Mouse (Mus musculus) MEL (cell line): ENCODE measurements around the gene Atp5e. TPM values are rescaled to one million over a fixed set of nuclear protein-coding genes. Genes with fewer than 3 reads are reported as not detected.

Experiments used
- DNase-seq: peaks from one replicate; pipeline ENCODE4 v3.0.0; 2011; ENCODE audit warnings: low read depth, low spot score
- H3K27ac ChIP-seq: 2 replicates; pipeline ENCODE4 v1.5.1; 2012; ENCODE audit warnings: low read depth, mild to moderate bottlenecking, control low read depth, low read length, moderate library complexity; ENCODE audit not compliant: control insufficient read depth
- H3K27me3 ChIP-seq, 2 experiments: fragments of 150-350 bp in 1 of 2; sonication (generic) in 1 of 2; 2 replicates each; pipeline ENCODE4 v1.6.1; 2012; ENCODE audit warnings: low read length in 2 of 2, mild to moderate bottlenecking in 2 of 2, improper control_type of control experiment in 1 of 2, moderate library complexity in 1 of 2; ENCODE audit not compliant: insufficient read depth in 2 of 2, control insufficient read depth in 1 of 2
- H3K36me3 ChIP-seq, 2 experiments: 2 replicates each; pipeline ENCODE4 v1.6.1; 2012 to 2014; ENCODE audit warnings: low read length in 2 of 2, improper control_type of control experiment in 1 of 2, inconsistent platforms in 1 of 2, mild to moderate bottlenecking in 1 of 2; ENCODE audit not compliant: insufficient read depth in 2 of 2, control insufficient read depth in 1 of 2
- H3K4me1 ChIP-seq, 2 experiments: fragments of 150-350 bp in 1 of 2; sonication (generic) in 1 of 2; 2 replicates each; pipeline ENCODE4 v1.6.1; 2012; ENCODE audit warnings: low read length in 2 of 2, improper control_type of control experiment in 1 of 2, mild to moderate bottlenecking in 1 of 2; ENCODE audit not compliant: insufficient read depth in 2 of 2, control insufficient read depth in 1 of 2
- H3K4me3 ChIP-seq, 2 experiments: fragments of 150-350 bp in 1 of 2; sonication (generic) in 1 of 2; 2 replicates each; pipeline ENCODE4 v1.5.1; 2012; ENCODE audit warnings: low read depth in 2 of 2, low read length in 2 of 2, mild to moderate bottlenecking in 2 of 2, moderate library complexity in 2 of 2, control low read depth in 1 of 2, improper control_type of control experiment in 1 of 2; ENCODE audit not compliant: control insufficient read depth in 1 of 2, insufficient read depth in 1 of 2
- H3K79me2 ChIP-seq: 2 replicates; pipeline ENCODE4 v1.6.1; 2012; ENCODE audit warnings: mild to moderate bottlenecking, low read length, moderate library complexity; ENCODE audit not compliant: control insufficient read depth, poor library complexity, insufficient read depth
- H3K9ac ChIP-seq: 2 replicates; pipeline ENCODE4 v1.6.1; 2012; ENCODE audit warnings: low read depth, mild to moderate bottlenecking, control low read depth, low read length, moderate library complexity; ENCODE audit not compliant: control insufficient read depth, poor library complexity, severe bottlenecking
- H3K9me3 ChIP-seq: fragments of 150-350 bp; sonication (generic); replicated peaks from 2 replicates; pipeline ENCODE4 v1.6.1; 2012; ENCODE audit warnings: mild to moderate bottlenecking, low read length, improper control_type of control experiment, moderate library complexity; ENCODE audit not compliant: insufficient read depth
- BHLHE40 ChIP-seq: IDR thresholded peaks from 2 replicates; pipeline ENCODE4 v1.6.1; 2012; ENCODE audit warnings: low read depth, mild to moderate bottlenecking, inconsistent platforms, low read length, improper control_type of control experiment, borderline replicate concordance
- CHD1 ChIP-seq: IDR thresholded peaks from 2 replicates; pipeline ENCODE4 v1.6.1; 2012; ENCODE audit warnings: low read depth, mild to moderate bottlenecking, inconsistent platforms, low read length, improper control_type of control experiment
- CHD2 ChIP-seq: IDR thresholded peaks from 2 replicates; pipeline ENCODE4 v1.6.1; 2011; ENCODE audit warnings: low read length, improper control_type of control experiment
- CTCF ChIP-seq, 3 experiments: IDR thresholded peaks in 2 of 3; conservative IDR thresholded peaks in 1 of 3; 2 replicates each; pipeline ENCODE4 v1.5.1; 2011 to 2012; ENCODE audit warnings: low read length in 3 of 3, low read depth in 2 of 3, mild to moderate bottlenecking in 2 of 3, improper control_type of control experiment in 1 of 3, inconsistent platforms in 1 of 3, mixed read lengths in 1 of 3, moderate library complexity in 1 of 3; ENCODE audit not compliant: control insufficient read depth in 1 of 3, insufficient read depth in 1 of 3, poor library complexity in 1 of 3, severe bottlenecking in 1 of 3
- E2F4 ChIP-seq: IDR thresholded peaks from 2 replicates; pipeline ENCODE4 v1.6.1; 2011; ENCODE audit warnings: low read depth, low read length, improper control_type of control experiment, borderline replicate concordance
- ETS1 ChIP-seq: IDR thresholded peaks from 2 replicates; pipeline ENCODE4 v1.6.1; 2012; ENCODE audit warnings: low read depth, mild to moderate bottlenecking, inconsistent platforms, low read length, improper control_type of control experiment, moderate library complexity
- GATA1 ChIP-seq: IDR thresholded peaks from 2 replicates; pipeline ENCODE4 v1.6.1; 2011; ENCODE audit warnings: low read depth, low read length, improper control_type of control experiment
- JUND ChIP-seq: IDR thresholded peaks from 2 replicates; pipeline ENCODE4 v1.6.1; 2011; ENCODE audit warnings: low read depth, mild to moderate bottlenecking, improper control_type of control experiment, low read length
- KAT2A ChIP-seq: conservative IDR thresholded peaks from 2 replicates; pipeline ENCODE4 v1.6.1; 2012; ENCODE audit warnings: low read depth, low read length, improper control_type of control experiment, inconsistent platforms
- MAFK ChIP-seq: IDR thresholded peaks from 2 replicates; pipeline ENCODE4 v1.6.1; 2011; ENCODE audit warnings: low read depth, mild to moderate bottlenecking, low read length, improper control_type of control experiment, borderline replicate concordance
- MAX ChIP-seq: IDR thresholded peaks from 2 replicates; pipeline ENCODE4 v1.6.1; 2011; ENCODE audit warnings: low read length, improper control_type of control experiment
- MAZ ChIP-seq: IDR thresholded peaks from 2 replicates; pipeline ENCODE4 v1.6.1; 2012; ENCODE audit warnings: low read depth, mild to moderate bottlenecking, inconsistent platforms, low read length, improper control_type of control experiment
- MEF2A ChIP-seq: IDR thresholded peaks from 2 replicates; pipeline ENCODE4 v1.6.1; 2014; ENCODE audit warnings: low read depth, mild to moderate bottlenecking, inconsistent platforms, low read length, improper control_type of control experiment; ENCODE audit not compliant: poor library complexity, insufficient replicate concordance, severe bottlenecking; ENCODE audit errors: extremely low read depth
- MYC ChIP-seq: IDR thresholded peaks from 2 replicates; pipeline ENCODE4 v1.6.1; 2011; ENCODE audit warnings: low read depth, mild to moderate bottlenecking, low read length, improper control_type of control experiment, moderate library complexity
- NRF1 ChIP-seq: IDR thresholded peaks from 2 replicates; pipeline ENCODE4 v1.6.1; 2014; ENCODE audit warnings: low read depth, mild to moderate bottlenecking, inconsistent platforms, low read length, improper control_type of control experiment, moderate library complexity; ENCODE audit not compliant: poor library complexity, insufficient read depth, severe bottlenecking
- POLR2A ChIP-seq, 2 experiments: IDR thresholded peaks; 2 replicates each; pipeline ENCODE4 v1.6.1; 2011 to 2012; ENCODE audit warnings: low read length in 2 of 2, mild to moderate bottlenecking in 2 of 2, control low read depth in 1 of 2, improper control_type of control experiment in 1 of 2, low read depth in 1 of 2, moderate library complexity in 1 of 2; ENCODE audit not compliant: control insufficient read depth in 1 of 2, insufficient read depth in 1 of 2, poor library complexity in 1 of 2
- POLR2AphosphoS5 ChIP-seq: IDR thresholded peaks from 2 replicates; pipeline ENCODE4 v1.6.1; 2012; ENCODE audit warnings: low read depth, borderline replicate concordance, mild to moderate bottlenecking, inconsistent platforms, low read length, moderate library complexity, mixed read lengths
- RAD21 ChIP-seq: IDR thresholded peaks from 2 replicates; pipeline ENCODE4 v1.6.1; 2011; ENCODE audit warnings: mild to moderate bottlenecking, low read depth, low read length, improper control_type of control experiment
- RCOR1 ChIP-seq: IDR thresholded peaks from 2 replicates; pipeline ENCODE4 v1.6.1; 2012; ENCODE audit warnings: low read depth, mild to moderate bottlenecking, inconsistent platforms, low read length, improper control_type of control experiment
- SIN3A ChIP-seq: IDR thresholded peaks from 2 replicates; pipeline ENCODE4 v1.6.1; 2012; ENCODE audit warnings: low read length, improper control_type of control experiment, inconsistent platforms
- SMC3 ChIP-seq: IDR thresholded peaks from 2 replicates; pipeline ENCODE4 v1.6.1; 2011; ENCODE audit warnings: low read depth, low read length, improper control_type of control experiment
- TBP ChIP-seq: IDR thresholded peaks from 2 replicates; pipeline ENCODE4 v1.8.0; 2011; ENCODE audit warnings: low read depth, low read length, improper control_type of control experiment
- UBTF ChIP-seq: IDR thresholded peaks from 2 replicates; pipeline ENCODE4 v1.6.1; 2012; ENCODE audit warnings: low read depth, mild to moderate bottlenecking, inconsistent platforms, low read length, improper control_type of control experiment, moderate library complexity, borderline replicate concordance; ENCODE audit not compliant: insufficient read depth
- USF1 ChIP-seq: IDR thresholded peaks from 2 replicates; pipeline ENCODE4 v1.6.1; 2014; ENCODE audit warnings: low read depth, mild to moderate bottlenecking, inconsistent platforms, low read length, improper control_type of control experiment, moderate library complexity
- USF2 ChIP-seq, 2 experiments: IDR thresholded peaks; 2 replicates each; pipeline ENCODE4 v1.6.1; 2011 to 2012; ENCODE audit warnings: improper control_type of control experiment in 2 of 2, low read length in 2 of 2, borderline replicate concordance in 1 of 2, inconsistent platforms in 1 of 2, low read depth in 1 of 2, mild to moderate bottlenecking in 1 of 2; ENCODE audit not compliant: insufficient read depth in 1 of 2
- ZKSCAN1 ChIP-seq: IDR thresholded peaks from 2 replicates; pipeline ENCODE4 v1.6.1; 2012; ENCODE audit warnings: low read depth, mild to moderate bottlenecking, inconsistent platforms, low read length, improper control_type of control experiment, moderate library complexity
- ZMIZ1 ChIP-seq: IDR thresholded peaks from 2 replicates; pipeline ENCODE4 v1.6.1; 2012; ENCODE audit warnings: low read depth, mild to moderate bottlenecking, inconsistent platforms, low read length, improper control_type of control experiment, moderate library complexity
- polyA plus RNA-seq, 2 experiments: library from polyadenylated mRNA; stranded (reverse) in 1 of 2; unstranded in 1 of 2; fragments of >175 nt in 1 of 2; fragments of >200 nt in 1 of 2; gene quantifications; 2 replicates each; pipeline versions ENCODE4 v1.2.1 to v1.2.4; 2012; ENCODE audit warnings: low replicate concordance in 2 of 2, low read depth in 1 of 2; ENCODE audit not compliant: insufficient read length in 2 of 2, insufficient read depth in 1 of 2, missing spikeins in 1 of 2
- total RNA-seq: library from RNA; depleted of rRNA; stranded (reverse); fragments of 300-350 nt; gene quantifications from 2 replicates; pipeline ENCODE4 v1.2.3, GENCODE M21; 2012

Atp5e gene
- total and polyA plus RNA-seq, 3 experiments = 225 to 561 TPM; not detected in 1

DNA sequence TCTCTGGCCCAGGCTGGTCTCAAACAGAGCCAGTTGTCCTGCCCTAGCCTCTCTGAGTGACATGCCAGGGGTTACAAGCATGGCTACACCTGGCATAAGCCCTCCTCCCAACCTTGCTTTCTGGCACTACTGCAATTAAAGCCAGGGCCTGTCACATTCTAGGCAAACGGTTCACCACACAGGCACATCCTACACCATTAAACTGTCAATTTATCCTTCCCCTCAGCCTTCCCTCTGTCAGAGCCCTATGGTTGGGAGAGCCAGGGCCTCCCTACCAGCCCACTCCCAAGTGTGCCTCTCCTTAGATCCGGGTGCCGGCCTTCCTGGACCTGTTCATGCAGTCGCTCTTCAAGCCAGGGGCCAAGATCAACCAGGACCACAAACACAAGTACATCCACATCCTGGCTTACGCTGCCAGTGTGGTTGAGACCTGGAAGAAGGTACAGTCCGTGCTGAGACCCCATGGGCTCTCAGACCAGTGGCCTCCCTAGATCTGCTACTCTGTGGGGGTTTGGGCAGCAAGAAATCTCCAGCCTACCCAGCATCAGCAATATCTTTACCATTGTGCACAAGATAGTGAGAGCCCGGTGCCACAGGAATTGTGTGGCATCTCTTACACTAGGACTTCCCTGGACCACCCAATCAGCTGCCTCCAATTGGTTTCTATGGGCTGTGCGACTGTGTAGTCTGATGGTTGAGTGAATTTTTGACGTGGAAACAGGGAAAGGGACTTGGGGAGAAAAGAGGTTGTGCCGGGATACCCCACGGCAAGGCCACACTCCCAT is 39.4 kb downstream of the Atp5e start:
- H3K9ac ChIP-seq = no peak overlapping the region
- H3K4me1 ChIP-seq = no peaks in the 10 kb centered on the region
- H3K79me2 ChIP-seq = 0 out of 2 replicates have a peak, but pooled peaks cover under 1% of the 10 kb centered on the region
- H3K9me3 ChIP-seq = no peaks in the 10 kb centered on the region
- H3K36me3 ChIP-seq = no peaks in the 10 kb centered on the region; a peak in 2 of 4 replicates
- TF ChIP-seq CHD1 (no peak), MAZ (no peak), MAFK (no peak), SMC3 (no peak), MYC (no peak), JUND (no peak), MAX (no peak), E2F4 (no peak), ZKSCAN1 (no peak), ZMIZ1 (no peak), USF2 (IDR thresholded peaks at IDR 0.05; ENCODE audit: borderline replicate concordance in 1 of 2, insufficient read depth in 1 of 2, low read depth in 1 of 2, low read length in 2 of 2) (no peak), KAT2A (no peak), NRF1 (no peak), GATA1 (no peak), UBTF (no peak)
- TF ChIP-seq, all 39 proteins: peak for 0
- Histone ChIP-seq H3K27me3 (no peaks in the 10 kb centered on the region), H3K4me3 (no peak overlapping the region), H3K27ac (no peak overlapping the region)
- DNase-seq = no peak

DNA sequence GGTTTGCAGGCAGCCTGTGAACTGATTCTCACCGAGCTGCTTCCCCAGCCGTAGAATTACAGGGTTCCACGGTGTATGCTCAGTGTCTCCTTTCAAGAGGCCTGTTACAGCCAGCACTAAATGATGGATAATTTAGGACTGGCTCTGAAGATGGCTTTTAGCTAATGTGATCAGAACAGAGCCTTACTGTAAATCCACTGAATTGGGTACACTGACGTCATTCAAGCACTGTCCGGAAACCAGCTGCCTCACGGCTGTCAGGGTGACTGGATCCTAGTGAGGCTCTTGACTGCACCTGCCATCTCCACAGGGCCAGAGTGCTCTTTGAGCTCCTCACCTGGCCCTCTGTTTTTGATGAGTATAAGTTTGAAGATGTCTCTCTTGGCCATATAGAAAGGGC is 42.8 kb downstream of the Atp5e start:
- TF ChIP-seq GATA1 = no peak
- no peak for TF ChIP-seq MAX
- TF ChIP-seq CHD1 = no peak
- no peak for TF ChIP-seq RCOR1
- TF ChIP-seq POLR2AphosphoS5 = no peak
- TF ChIP-seq JUND = no peak
- TF ChIP-seq CTCF (IDR thresholded peaks at IDR 0.05 in 2 of 3, conservative IDR thresholded peaks at IDR 0.05 in 1 of 3; ENCODE audit: control insufficient read depth in 1 of 3, insufficient read depth in 1 of 3, low read depth in 2 of 3, low read length in 3 of 3, poor library complexity in 1 of 3, severe bottlenecking in 1 of 3) = no peak
- TF ChIP-seq E2F4 = no peak
- TF ChIP-seq BHLHE40 = no peak
- no peak for TF ChIP-seq POLR2A (IDR thresholded peaks at IDR 0.05; ENCODE audit: control insufficient read depth in 1 of 2, insufficient read depth in 1 of 2, low read depth in 1 of 2, low read length in 2 of 2, poor library complexity in 1 of 2)
- no peak for TF ChIP-seq RAD21
- TF ChIP-seq ETS1 = no peak
- TF ChIP-seq MEF2A = no peak
- TF ChIP-seq USF1 = no peak
- TF ChIP-seq SIN3A = no peak
- no peak for TF ChIP-seq TBP
- TF ChIP-seq MAZ = no peak
- no peak for TF ChIP-seq UBTF
- no peak for TF ChIP-seq CHD2
- no peak for TF ChIP-seq NRF1
- Histone ChIP-seq H3K4me1 (peaks cover 2 to 5% of the 10 kb centered on the region in 2 experiments; a peak in 2 of 4 replicates), H3K27ac (no peak overlapping the region), H3K4me3 (no peak overlapping the region), H3K9me3 (no peaks in the 10 kb centered on the region), H3K36me3 (no peaks in the 10 kb centered on the region; a peak in 1 of 4 replicates), H3K27me3 (no peaks in the 10 kb centered on the region), H3K9ac (no peak overlapping the region), H3K79me2 (peaks cover 8% of the 10 kb centered on the region)
- no peak for DNase-seq
